Mouse (Mus musculus) heart, postnatal 25 days (tissue): ENCODE measurements around the gene Qars. TPM values are rescaled to one million over a fixed set of nuclear protein-coding genes. Genes with fewer than 3 reads are reported as not detected.

Source experiments
- DNase-seq: peaks from one replicate; pipeline ENCODE4 v3.0.0; 2022; ENCODE audit warnings: low spot score
- intact Hi-C: fragments of 180-260 bp; cut with DNase I; formaldehyde crosslinking; loops from one replicate; pipeline ENCODE4 v1.15.1; 2025
- total RNA-seq, 2 experiments: library from RNA; stranded (reverse); gene quantifications; 2 replicates each; pipeline ENCODE4 v1.2.3; 2021

The Qars gene
- total RNA-seq, 2 experiments from 2014 or later = 74.2 to 74.3 TPM

DNA sequence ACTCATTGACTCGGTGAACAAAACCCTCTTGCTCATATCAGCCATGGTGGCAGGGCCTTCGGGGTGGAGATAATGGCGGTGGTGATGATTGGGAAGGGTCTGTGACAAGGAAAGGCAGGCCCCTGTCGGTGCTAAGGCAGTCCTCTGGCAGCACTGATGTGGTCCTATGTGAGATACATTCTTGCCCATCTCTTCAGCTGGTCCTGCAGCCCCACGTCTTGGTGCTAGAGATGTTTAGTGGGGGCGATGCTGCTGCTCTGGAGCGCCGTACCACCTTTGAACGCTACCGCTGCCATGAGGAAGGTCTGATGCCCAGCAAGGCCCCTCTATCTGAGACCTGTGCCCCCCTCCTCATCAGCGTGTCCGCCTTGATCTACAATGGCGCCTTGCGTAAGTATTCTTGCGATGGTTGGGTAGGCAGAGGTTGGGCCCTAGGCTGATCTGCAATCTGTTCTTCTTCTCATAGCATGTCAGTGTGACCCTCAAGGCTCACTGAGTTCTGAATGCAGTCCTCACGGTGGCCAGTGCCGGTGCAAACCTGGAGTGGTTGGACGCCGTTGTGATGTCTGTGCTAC is 22.1 kb upstream of the Qars start:
- intact Hi-C loops = no loop called here
- no peak for DNase-seq

DNA sequence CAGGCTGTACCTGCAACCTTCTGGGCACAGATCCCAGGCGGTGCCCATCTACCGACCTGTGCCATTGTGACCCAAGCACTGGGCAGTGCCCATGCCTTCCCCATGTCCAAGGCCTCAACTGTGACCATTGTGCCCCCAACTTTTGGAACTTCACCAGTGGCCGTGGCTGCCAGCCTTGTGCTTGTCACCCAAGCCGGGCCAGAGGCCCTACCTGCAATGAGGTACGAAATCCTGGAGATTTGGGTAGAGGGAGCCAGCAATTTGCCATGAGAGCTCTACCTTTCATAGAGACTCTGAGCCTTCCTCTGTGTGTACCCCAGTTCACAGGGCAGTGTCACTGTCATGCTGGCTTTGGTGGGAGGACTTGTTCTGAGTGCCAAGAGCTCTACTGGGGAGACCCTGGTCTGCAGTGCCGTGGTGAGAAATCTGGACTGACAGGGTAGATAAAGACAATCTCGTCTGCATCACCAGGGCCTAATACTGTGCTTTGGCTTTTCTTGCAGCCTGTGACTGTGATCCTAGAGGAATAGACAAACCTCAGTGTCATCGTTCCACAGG is 20.5 kb upstream of the Qars start:
- no peak for DNase-seq
- intact Hi-C loops = no loop called here

DNA sequence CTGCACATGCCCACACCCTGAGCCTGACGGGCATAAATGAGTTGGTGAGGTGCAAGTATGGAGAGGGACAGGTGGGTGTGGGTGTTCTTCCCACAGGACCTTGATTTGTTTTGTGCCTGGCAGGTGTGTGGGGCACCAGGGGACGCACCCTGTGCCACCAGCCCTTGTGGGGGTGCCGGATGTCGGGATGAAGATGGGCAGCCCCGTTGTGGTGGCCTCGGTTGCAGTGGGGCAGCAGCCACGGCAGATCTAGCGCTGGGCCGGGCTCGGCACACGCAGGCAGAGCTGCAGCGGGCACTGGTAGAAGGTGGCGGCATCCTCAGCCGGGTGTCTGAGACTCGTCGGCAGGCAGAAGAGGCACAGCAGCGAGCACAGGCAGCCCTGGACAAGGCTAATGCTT is 19.1 kb upstream of the Qars start:
- no peak for DNase-seq
- intact Hi-C loops = no loop called here

DNA sequence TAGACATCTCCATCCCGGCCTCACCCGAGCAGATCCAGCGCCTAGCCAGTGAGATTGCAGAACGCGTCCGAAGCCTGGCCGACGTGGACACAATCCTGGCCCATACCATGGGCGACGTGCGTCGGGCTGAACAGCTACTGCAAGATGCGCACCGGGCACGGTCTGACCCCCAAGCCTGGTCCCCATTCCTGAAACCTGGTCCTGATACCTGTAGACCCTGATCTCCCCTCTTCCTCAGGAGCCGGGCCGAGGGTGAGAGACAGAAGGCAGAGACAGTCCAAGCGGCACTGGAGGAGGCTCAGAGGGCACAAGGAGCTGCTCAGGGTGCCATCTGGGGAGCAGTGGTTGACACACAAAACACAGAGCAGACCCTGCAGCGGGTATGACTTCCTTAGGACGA is 18.3 kb upstream of the Qars start:
- no peak for DNase-seq
- intact Hi-C loops = no loop called here

DNA sequence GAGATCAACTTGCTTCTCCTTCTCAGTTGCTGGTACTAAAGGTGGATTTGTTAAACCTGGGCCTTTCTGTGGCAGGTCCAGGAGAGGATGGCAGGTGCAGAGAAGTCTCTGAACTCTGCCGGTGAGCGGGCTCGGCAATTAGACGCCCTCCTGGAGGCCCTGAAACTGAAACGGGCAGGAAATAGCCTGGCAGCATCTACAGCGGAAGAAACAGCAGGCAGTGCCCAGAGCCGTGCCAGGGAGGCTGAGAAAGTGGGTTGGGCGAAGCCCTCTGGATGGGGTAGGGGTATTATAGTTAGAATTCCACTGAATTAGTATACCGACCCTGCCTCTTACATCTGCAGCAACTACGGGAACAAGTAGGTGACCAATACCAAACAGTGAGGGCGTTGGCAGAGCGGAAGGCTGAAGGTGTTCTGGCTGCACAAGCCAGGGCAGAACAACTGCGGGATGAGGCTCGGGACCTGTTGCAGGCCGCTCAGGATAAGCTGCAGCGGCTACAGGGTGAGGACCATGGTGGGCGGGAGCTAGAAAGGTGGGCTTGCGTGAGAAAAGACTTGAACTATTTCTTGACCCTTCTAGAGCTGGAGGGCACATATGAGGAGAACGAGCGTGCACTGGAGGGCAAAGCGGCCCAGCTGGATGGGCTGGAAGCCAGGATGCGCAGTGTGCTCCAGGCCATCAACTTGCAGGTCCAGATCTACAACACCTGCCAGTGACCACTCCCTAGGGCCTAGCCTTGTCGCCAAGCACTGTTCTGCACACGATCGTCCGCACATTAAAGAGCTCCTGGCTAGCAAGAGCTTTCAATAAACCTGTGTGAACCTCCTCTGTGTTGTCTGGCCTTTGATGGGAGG is 17.6 kb upstream of the Qars start:
- intact Hi-C loops = no loop called here
- no peak for DNase-seq

- intact Hi-C loops = no loop called here
- DNase-seq = peak; percentile 95
Measured at GRCm38 (mm10) chr9:108490559-108491285, 16.8 kb upstream of the Qars start, which contains the start of gene Usp19. Gene Usp19, plus strand, starts transcription at chr9:108490602.

- intact Hi-C loops = no loop called here
- DNase-seq = no peak
Measured at GRCm38 (mm10) chr9:108491286-108491580, 16.3 kb upstream of the Qars start.

GRCm38 (mm10) chr9:108492043-108492750 is 15.3 kb upstream of the Qars start:
- DNase-seq = no peak
- intact Hi-C loops = loop anchor here (2.0 kb wide), 1 partner anchor 23 kb away; no protein-coding TSS in a partner anchor

DNA sequence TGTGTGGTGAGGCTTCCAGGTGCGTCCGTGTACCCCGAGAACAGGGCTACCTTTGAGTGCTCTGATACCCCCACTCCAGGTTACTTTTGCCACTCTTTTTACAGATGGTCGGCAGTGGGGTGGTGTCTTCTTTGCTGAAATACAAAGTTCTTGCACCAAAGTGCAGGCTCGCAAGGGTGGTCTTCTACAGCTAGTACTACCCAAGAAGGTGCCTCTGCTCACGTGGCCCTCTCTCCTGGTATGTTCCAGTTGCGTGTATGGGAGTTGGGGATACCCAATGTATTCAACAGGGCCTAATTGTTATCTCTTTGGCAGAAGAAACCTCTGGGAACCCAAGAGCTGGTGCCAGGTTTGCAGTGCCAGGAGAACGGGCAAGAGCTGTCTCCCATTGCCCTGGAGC is 14.3 kb upstream of the Qars start:
- no peak for DNase-seq
- intact Hi-C loops = loop anchor here (2.0 kb wide), 1 partner anchor 22 kb away; no protein-coding TSS in a partner anchor

DNA sequence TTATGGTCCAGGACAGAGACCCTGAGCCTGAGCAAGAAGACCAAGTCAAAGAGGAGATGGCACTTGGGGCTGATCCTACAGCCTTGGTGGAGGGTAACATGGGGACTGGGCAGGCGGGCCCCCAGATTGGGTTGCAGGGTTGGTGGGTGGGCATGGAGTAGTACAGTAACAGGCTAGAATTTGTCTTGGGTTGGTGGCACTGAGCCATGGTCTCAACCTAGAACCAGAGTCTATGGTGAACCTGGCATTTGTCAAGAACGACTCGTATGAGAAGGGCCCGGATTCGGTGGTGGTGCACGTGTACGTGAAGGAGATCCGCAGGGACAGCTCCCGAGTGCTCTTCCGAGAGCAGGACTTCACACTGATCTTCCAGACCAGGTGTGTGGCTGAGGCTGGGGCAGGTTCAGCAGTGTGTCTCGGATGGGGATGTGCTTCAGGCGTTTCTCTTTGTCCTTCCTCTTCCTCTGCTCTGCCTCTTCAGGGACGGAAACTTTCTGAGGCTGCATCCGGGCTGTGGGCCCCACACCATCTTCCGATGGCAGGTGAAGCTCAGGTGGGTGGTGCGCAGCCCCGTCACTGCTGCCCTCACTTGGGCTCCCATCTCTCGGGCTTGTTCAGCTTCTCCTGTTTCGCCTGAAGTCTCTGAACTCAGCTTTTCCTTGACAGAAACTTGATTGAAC is 13.2 kb upstream of the Qars start:
- intact Hi-C loops = no loop called here

DNA sequence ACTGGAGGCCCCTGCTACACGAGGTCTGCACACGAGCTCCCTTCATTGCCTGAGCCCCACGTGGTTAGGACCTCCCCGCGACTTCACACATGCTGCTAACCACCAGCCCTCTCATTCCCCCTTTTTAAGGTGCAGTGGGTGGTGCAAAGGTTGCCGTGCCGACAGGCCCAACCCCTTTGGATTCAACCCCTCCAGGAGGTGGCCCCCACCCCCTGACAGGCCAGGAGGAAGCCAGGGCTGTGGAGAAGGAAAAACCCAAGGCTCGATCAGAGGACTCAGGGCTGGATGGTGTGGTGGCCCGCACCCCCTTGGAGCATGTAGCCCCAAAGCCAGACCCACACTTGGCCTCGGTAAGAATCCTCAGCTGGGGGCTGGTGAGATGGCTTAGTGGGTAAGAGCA is 12.6 kb upstream of the Qars start:
- intact Hi-C loops = no loop called here
- no peak for DNase-seq

More for the DNA sequence above, 13.2 kb upstream of the Qars start:
- no peak for DNase-seq

DNA sequence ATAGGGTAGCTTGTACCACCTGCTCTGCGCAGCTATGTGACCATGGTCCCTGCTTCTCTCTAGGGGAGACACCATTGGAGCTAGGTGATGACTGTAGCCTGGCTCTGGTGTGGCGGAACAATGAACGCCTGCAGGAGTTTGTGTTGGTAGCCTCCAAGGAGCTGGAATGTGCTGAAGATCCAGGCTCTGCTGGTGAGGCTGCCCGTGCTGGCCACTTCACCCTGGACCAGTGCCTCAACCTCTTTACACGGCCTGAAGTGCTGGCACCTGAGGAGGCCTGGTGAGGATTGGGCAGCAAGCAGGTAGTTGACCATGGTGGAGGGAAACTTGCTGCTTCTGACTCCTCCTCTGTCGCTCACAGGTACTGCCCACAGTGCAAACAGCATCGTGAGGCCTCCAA is 8.3 kb upstream of the Qars start:
- no peak for DNase-seq
- intact Hi-C loops = no loop called here

DNA sequence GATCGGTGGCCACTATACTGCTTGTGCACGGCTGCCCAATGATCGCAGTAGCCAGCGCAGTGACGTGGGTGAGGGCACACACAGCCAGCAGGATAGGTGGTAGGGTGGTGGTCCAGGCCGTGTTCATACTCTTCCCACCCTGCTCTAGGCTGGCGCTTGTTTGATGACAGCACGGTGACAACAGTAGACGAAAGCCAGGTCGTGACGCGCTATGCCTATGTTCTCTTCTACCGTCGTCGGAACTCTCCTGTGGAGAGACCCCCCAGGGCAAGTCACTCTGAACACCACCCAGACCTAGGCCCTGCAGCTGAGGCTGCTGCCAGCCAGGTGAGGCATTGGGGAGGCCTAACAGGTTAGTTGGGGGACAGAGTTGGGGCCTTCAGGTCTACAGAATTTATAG is 7.6 kb upstream of the Qars start:
- intact Hi-C loops = no loop called here
- DNase-seq = no peak

GRCm38 (mm10) chr9:108506901-108507300 is 605 bp upstream of the Qars start:
- DNase-seq = no peak
- intact Hi-C loops = no loop called here

- no peak for DNase-seq
- intact Hi-C loops = no loop called here
Measured at GRCm38 (mm10) chr9:108508776-108509175, 1.3 kb downstream of the Qars start.

DNA sequence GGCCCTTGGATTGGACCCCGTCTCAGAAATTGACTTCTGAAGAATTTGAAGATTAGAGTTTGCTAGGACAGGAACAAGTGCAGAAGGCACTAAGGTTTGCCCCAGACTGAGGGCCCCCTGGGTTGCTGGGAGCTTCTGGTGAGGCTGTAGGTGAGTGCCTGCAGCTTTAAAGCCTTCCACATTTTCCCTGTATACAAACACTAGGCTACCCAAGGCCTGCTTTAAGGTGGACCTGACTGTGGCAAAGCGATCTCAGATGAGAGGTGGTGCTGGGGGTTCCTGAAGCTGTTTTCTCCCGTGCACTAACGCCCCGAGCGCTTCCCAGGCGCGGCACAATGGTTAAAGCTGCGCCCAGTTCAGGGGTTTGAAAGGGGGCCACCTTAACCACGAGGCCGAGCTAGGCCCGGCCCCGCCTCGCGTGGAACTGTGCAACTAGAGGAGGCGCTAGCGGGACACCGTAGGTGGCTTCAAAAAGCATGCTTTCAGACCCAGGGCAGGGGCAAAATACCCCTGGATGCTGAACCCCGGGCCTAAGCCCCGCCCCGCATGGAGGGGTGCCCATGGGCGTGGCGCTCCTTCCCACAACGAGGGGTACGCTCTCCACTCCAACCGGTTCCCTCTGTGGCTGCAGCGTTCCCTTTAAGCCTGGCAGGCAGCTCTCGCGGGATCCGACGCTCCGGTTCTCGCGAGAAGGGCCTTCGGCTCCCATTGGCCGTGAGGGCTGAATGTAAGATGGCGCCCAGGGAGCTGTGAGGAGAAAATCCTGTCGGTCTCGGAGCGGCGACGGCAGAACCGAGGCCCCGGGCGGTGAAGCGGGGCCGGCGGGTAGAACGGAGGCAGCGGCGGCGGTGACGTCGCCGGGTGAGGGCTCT is 9.1 kb downstream of the Qars start, which contains the start of gene Qrich1:
Gene Qrich1, plus strand, starts transcription at position 427 of the 872 bp plus-strand sequence.
- intact Hi-C loops = no loop called here
- peak; percentile 92 for DNase-seq

DNA sequence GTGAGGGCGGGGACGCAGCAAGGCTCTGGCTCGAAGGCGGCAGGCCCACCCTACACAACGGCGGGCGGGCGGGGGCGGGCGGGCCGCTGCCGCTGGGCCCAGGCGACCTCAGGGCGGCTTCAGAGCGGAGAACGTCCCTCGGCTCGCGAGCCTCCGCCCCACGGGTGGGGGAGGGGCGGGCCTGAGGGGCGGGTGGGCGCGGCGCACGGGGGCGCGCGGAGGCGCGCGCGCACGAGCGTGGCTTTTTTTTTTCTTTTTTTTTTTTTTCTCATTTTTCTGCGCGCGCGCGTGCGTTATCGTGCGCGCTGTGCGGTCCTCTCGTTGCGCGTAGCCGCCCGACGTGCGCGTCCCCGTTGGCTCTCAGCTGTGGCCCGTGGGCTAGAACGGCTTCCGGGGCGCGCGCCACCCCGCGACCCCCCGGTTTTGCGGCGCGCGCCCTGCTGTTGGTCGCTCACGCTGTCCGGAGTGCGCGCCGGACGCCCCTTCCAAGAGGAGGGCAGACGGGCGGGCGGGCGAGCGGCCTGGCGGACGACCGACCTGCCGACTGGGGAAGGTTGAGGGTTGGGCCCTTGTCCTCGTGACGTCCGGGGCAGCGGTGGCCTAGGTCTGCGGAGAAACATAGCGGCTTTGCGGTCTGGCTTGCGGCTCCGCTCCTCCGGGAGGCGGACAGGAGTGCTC is 9.9 kb downstream of the Qars start:
- intact Hi-C loops = no loop called here
- peak; percentile 71 for DNase-seq

GRCm38 (mm10) chr9:108517931-108518332 is 10.4 kb downstream of the Qars start:
- DNase-seq = no peak
- intact Hi-C loops = no loop called here
